Mouse (Mus musculus): Measurements from ENCODE around the gene R3hdm4. TPM values are rescaled to one million over a fixed set of nuclear protein-coding genes. Genes with fewer than 3 reads are reported as not detected.

Gene R3hdm4
- total and polyA plus RNA-seq, 3 experiments: 10.5 to 59.4 (median 22.3) TPM

DNA sequence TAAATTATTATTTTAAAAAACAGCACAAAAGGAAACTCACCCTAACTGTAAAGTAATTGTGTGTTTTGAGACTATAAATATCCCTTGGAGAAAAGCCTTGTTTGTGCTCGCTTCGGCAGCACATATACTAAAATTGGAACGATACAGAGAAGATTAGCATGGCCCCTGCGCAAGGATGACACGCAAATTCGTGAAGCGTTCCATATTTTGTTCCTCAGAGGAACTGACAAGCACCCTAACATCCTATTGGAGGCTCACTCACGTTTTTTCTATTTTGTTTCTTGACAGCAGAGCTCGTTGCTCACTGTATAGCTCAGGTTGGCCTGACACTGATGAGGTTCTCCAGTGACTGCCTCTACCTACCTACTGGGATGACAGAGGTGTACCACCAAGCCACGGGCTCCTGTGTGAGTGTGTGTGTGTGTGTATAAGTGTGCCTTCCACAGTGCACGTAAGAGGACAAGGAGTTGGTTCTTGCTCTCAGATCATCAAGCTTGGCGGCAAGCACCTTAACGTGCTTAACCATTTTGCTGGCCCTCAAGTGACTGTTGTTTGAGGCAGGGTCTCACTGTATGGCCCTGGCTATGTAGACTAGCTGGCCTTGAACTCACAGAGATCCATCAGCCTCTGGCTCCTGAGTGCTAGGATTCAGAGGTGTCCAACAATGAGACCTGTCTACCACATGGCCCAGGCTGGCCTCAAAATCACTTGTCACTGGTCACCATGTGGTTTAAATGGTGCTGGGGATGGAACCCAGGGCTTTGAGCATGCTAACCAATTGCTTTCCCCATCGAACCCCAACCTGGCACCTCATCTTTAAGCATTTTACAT is 11.7 kb downstream of the R3hdm4 start:
- Histone ChIP-seq H3K27me3 (replicated peaks) (no peaks in the 10 kb centered on the region), H3K36me3 (replicated peaks in 1 of 2; ENCODE audit: control insufficient read depth in 1 of 2, insufficient read depth in 1 of 2, low read length in 1 of 2) (peaks cover 23 to 71% of the 10 kb centered on the region in 2 experiments), H3K4me2 (ENCODE audit: insufficient read depth, low read depth, poor library complexity, severe bottlenecking) (0 out of 2 replicates have a peak overlapping the region, but pooled peaks have one; percentile 17), H3K27ac (ENCODE audit: insufficient read depth, low read depth) (peak overlapping the region; percentile 42; the same call in 1 of the 2 replicates), H3K9me3 (replicated peaks; ENCODE audit: low read length) (peaks cover 5% of the 10 kb centered on the region), H3K9ac (ENCODE audit: insufficient read depth, low read depth) (no peak overlapping the region), H3K4me3 (replicated peaks in 1 of 3; ENCODE audit: low read depth in 2 of 3, low read length in 2 of 3, poor library complexity in 1 of 3) (peak overlapping the region; percentile 9 to 68 (median 48)), H3K79me2 (replicated peaks; ENCODE audit: control insufficient read depth, extremely low read depth, insufficient read depth, poor library complexity, severe bottlenecking) (no peaks in the 10 kb centered on the region), H3K4me1 (ENCODE audit: control insufficient read depth in 1 of 2, insufficient read depth in 2 of 2) (peaks cover 7 to 19% of the 10 kb centered on the region in 2 experiments)
- DNase-seq (ENCODE audit: extremely low read depth): peak; percentile 62
- TF ChIP-seq TBP (conservative IDR thresholded peaks at IDR 0.05; ENCODE audit: low read depth, low read length) (peak; percentile 99), ELF1 (IDR thresholded peaks at IDR 0.05; ENCODE audit: low read depth, low read length) (peak; percentile 90), MYC (IDR thresholded peaks at IDR 0.05; ENCODE audit: low read depth, low read length) (no peak), MAFK (IDR thresholded peaks at IDR 0.05; ENCODE audit: insufficient replicate concordance, low read length) (peak; percentile 94), BHLHE40 (IDR thresholded peaks at IDR 0.05; ENCODE audit: low read depth, low read length) (peak; percentile 50; the same call in 1 of the 2 replicates), CTCF (conservative IDR thresholded peaks at IDR 0.05 in 1 of 2, IDR thresholded peaks at IDR 0.05 in 1 of 2; ENCODE audit: low read depth in 2 of 2, low read length in 2 of 2) (no peak), NRF1 (IDR thresholded peaks at IDR 0.05; ENCODE audit: low read depth, low read length) (peak; percentile 68)
- dilution Hi-C loops (cut with MboI; ENCODE audit: extremely low pct_ligation_motif_present, extremely low pct_unique_long_range_greater_than_20kb, low sequenced_read_pairs) (no loop called here), in situ Hi-C loops (cut with MboI; ENCODE audit: low pct_ligation_motif_present, low pct_unique_long_range_greater_than_20kb, low sequenced_read_pairs) (no loop called here)

DNA sequence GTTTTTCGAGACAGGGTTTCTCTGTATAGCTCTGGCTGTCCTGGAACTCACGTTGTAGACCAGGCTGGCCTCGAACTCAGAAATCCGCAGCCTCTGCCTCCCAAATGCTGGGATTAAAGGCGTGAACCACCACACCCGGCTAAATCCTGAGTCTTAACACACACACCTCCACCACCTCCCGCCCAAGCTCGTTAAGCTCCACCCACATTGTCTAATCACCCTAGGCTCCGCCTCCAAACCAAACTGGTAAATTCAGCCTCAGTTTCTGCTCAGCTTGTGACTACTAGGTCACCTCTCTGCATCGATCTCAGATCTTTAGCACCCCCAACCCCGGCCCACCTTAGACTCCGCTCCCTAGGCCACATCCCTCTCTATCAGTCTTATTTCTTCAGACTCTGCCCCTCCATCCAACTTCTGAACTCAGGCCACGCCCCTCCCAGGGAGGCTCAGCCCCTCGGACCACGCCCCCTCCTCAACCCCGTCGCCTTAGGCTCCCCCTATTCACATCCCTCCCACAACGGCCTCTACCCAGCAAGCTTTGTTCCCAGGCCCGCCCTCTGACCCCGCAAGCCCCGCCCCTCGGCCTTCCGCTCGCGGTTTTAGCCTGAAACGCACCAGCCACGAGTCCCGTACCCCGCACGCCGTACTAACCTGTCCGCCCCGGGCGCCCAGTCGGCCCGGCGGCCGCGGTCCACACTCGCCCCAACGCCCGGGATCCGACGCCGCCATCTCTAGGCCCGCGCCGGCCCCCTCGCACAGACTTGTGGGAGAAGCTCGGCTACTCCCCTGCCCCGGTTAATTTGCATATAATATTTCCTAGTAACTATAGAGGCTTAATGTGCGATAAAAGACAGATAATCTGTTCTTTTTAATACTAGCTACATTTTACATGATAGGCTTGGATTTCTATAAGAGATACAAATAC is 12.6 kb downstream of the R3hdm4 start, which contains the start of gene Med16:
Gene Med16 (minus strand): TSS at position 757 of the 925 bp plus-strand sequence.
- H3K79me2 ChIP-seq (replicated peaks; ENCODE audit: control insufficient read depth, extremely low read depth, insufficient read depth, poor library complexity, severe bottlenecking): no peaks in the 10 kb centered on the region
- TF ChIP-seq ZNF384 (IDR thresholded peaks at IDR 0.05; ENCODE audit: low read depth, low read length): 0 out of 2 replicates have a peak, but pooled peaks have one; percentile 18
- no peak for TF ChIP-seq SMC3 (IDR thresholded peaks at IDR 0.05; ENCODE audit: low read depth, low read length)
- TF ChIP-seq TBP (conservative IDR thresholded peaks at IDR 0.05; ENCODE audit: low read depth, low read length): peak; percentile 62; the same call in 1 of the 2 replicates
- no peak for TF ChIP-seq ETS1 (conservative IDR thresholded peaks at IDR 0.05; ENCODE audit: low read depth, low read length)
- peak; percentile 68 for TF ChIP-seq NELFE (IDR thresholded peaks at IDR 0.05; ENCODE audit: low read depth, low read length)
- TF ChIP-seq MAZ (IDR thresholded peaks at IDR 0.05; ENCODE audit: low read depth, low read length): peak; percentile 80; the same call in 1 of the 2 replicates
- no peak for TF ChIP-seq PAX5 (IDR thresholded peaks at IDR 0.05; ENCODE audit: low read length)
- TF ChIP-seq CHD2 (IDR thresholded peaks at IDR 0.05; ENCODE audit: low read length): peak; percentile 72
- TF ChIP-seq ZMIZ1 (IDR thresholded peaks at IDR 0.05; ENCODE audit: low read depth, low read length): no peak
- TF ChIP-seq HCFC1 (IDR thresholded peaks at IDR 0.05; ENCODE audit: low read depth, low read length): peak; percentile 80
- TF ChIP-seq POLR2A (IDR thresholded peaks at IDR 0.05; ENCODE audit: low read depth, low read length): peak; percentile 74
- no peak for TF ChIP-seq GABPA (IDR thresholded peaks at IDR 0.05; ENCODE audit: insufficient replicate concordance, low read depth, low read length)
- TF ChIP-seq KAT2A (IDR thresholded peaks at IDR 0.05; ENCODE audit: insufficient replicate concordance, low read length): peak; percentile 71; the same call in 1 of the 2 replicates
- 0 out of 2 replicates have a peak, but pooled peaks have one; percentile 33 for TF ChIP-seq TCF12 (IDR thresholded peaks at IDR 0.05; ENCODE audit: low read depth, low read length)
- no peaks in the 10 kb centered on the region for H3K27me3 ChIP-seq (replicated peaks)
- peaks cover 23 to 70% of the 10 kb centered on the region in 2 experiments for H3K36me3 ChIP-seq (replicated peaks in 1 of 2; ENCODE audit: control insufficient read depth in 1 of 2, insufficient read depth in 1 of 2, low read length in 1 of 2)
- peak within 1 kb of the TSS; percentile 17; the same call in 1 of the 2 replicates for H3K4me2 ChIP-seq (ENCODE audit: insufficient read depth, low read depth, poor library complexity, severe bottlenecking)
- H3K4me3 ChIP-seq (replicated peaks in 1 of 3; ENCODE audit: low read depth in 2 of 3, low read length in 2 of 3, poor library complexity in 1 of 3): peak within 1 kb of the TSS; percentile 68 to 86 (median 78)
- in situ Hi-C loops (cut with MboI; ENCODE audit: low pct_ligation_motif_present, low pct_unique_long_range_greater_than_20kb, low sequenced_read_pairs) (no loop called here), dilution Hi-C loops (cut with MboI; ENCODE audit: extremely low pct_ligation_motif_present, extremely low pct_unique_long_range_greater_than_20kb, low sequenced_read_pairs) (no loop called here)
- peaks cover 7 to 15% of the 10 kb centered on the region in 2 experiments for H3K4me1 ChIP-seq (ENCODE audit: control insufficient read depth in 1 of 2, insufficient read depth in 2 of 2)
- DNase-seq (ENCODE audit: extremely low read depth): peak; percentile 95
- peak within 1 kb of the TSS; percentile 85 for H3K27ac ChIP-seq (ENCODE audit: insufficient read depth, low read depth)
- peaks cover 5% of the 10 kb centered on the region for H3K9me3 ChIP-seq (replicated peaks; ENCODE audit: low read length)
- peak within 1 kb of the TSS; percentile 97 for H3K9ac ChIP-seq (ENCODE audit: insufficient read depth, low read depth)

Measured in CH12.LX (cell line).